21 mouse cellular contexts compared by ENCODE assay signal in the genomic region with DNA sequence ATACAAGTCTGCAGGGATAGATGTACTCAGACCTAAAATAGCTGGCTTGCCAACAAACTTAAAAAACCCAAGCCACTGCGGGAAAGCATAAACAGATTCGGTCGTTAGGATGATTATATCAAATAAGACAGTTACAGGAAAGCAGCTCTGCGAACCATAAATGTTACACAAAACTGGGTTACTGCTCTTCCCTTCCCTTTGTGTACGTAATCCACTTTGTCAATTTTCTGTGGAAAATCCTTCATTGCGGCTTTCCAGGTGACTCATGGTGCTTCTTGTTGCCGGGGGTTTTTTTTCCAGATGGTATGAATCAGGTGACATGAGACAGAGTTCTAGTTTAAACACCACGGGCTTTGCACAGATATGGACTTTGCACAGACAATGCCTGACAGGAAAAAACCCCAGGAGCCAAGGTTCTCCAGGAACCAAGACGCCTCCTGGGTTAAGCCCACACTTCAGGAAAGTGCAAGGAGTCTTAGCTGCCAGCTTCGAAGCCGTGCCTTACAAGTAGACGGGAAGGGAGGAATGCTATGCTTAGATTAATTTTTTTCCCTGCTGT. TPM values are rescaled to one million over a fixed set of nuclear protein-coding genes. Genes with fewer than 3 reads are reported as not detected.
DNase-seq lines count a peak whose midpoint lies in the region; ATAC-seq and TF ChIP-seq lines count a peak whose summit lies in the region.
"Had no signal": no experiment of that assay in that cellular context is flagged by ENCODE, and none has a peak within 500 bp of the region (broad histone marks: within the 10 kb centered on the region; RNA-seq: fewer than 3 reads in every experiment).

No protein-coding gene starts in this region.

- no peak overlapping the region for H3K27ac ChIP-seq in heart, embryonic 15.5 days
- H3K27ac ChIP-seq in heart, embryonic 12.5 days (ENCODE audit: poor library complexity, severe bottlenecking) = no peak overlapping the region
- no peak overlapping the region for H3K27ac ChIP-seq in cerebellum, adult 2 months (ENCODE audit: insufficient read depth, low read length)
- H3K27ac ChIP-seq: heart, embryonic 13.5 days; hindbrain, embryonic 10.5 days; liver, embryonic 14.5 days; midbrain, embryonic 10.5 days; neural tube, embryonic 15.5 days had no signal

- H3K27me3 ChIP-seq in heart, embryonic 15.5 days = no peaks in the 10 kb centered on the region
- no peaks in the 10 kb centered on the region for H3K27me3 ChIP-seq in heart, embryonic 12.5 days (replicated peaks)
- H3K27me3 ChIP-seq in cerebellum, adult 2 months (ENCODE audit: control insufficient read depth, insufficient read depth, low read length) = no peaks in the 10 kb centered on the region
- H3K27me3 ChIP-seq: heart, embryonic 13.5 days; neural tube, embryonic 15.5 days had no signal

- no peak overlapping the region for H3K9ac ChIP-seq in heart, embryonic 15.5 days
- H3K9ac ChIP-seq in heart, embryonic 12.5 days = no peak overlapping the region
- H3K9ac ChIP-seq: heart, embryonic 13.5 days; liver, embryonic 14.5 days; neural tube, embryonic 15.5 days had no signal

- no peaks in the 10 kb centered on the region for H3K9me3 ChIP-seq in heart, embryonic 15.5 days (replicated peaks)
- H3K9me3 ChIP-seq in heart, embryonic 12.5 days (replicated peaks) = no peaks in the 10 kb centered on the region
- H3K9me3 ChIP-seq: heart, embryonic 13.5 days; neural tube, embryonic 15.5 days had no signal

- 0 out of 2 replicates have a peak, but pooled peaks have one; percentile 12 for ATAC-seq in heart, embryonic 15.5 days (replicated peaks; ENCODE audit: insufficient number of reproducible peaks, insufficient read depth, low FRiP score, low read depth)
- no peak for ATAC-seq in heart, embryonic 12.5 days (ENCODE audit: insufficient number of reproducible peaks, low FRiP score)
- ATAC-seq: inflammation-experienced regulatory T-cells, adult 6 months had no signal

- peak; percentile 73 for DNase-seq in 3T3-L1 (ENCODE audit: low read depth, low spot score)
- peak; percentile 70 for DNase-seq in fibroblast of lung, adult 2 months (ENCODE audit: low read depth)
- DNase-seq in kidney, postnatal 36 days = peak; percentile 41 to 59
- DNase-seq in cerebellum, adult 2 months = no peak
- no peak for DNase-seq in layer of hippocampus, adult 9-10 months (ENCODE audit: low spot score)
- DNase-seq in lung, adult 2 months = no peak
- DNase-seq: adrenal gland, adult 2 months; embryo, embryonic 11 days; gastrocnemius, postnatal 14 days; layer of hippocampus, postnatal 36 days; lung, postnatal 36 days; right cerebral cortex, adult 18-20 months; spleen, adult 18-20 months had no signal

- H3K4me3 ChIP-seq in heart, embryonic 15.5 days = no peak overlapping the region
- H3K4me3 ChIP-seq in heart, embryonic 12.5 days = no peak overlapping the region
- no peak overlapping the region for H3K4me3 ChIP-seq in cerebellum, adult 2 months (replicated peaks; ENCODE audit: insufficient read depth, low read depth, low read length)
- no peak overlapping the region for H3K4me3 ChIP-seq in lung, adult 2 months (replicated peaks; ENCODE audit: extremely low read depth, low read depth, low read length)
- H3K4me3 ChIP-seq: heart, embryonic 13.5 days; hindbrain, embryonic 10.5 days; midbrain, embryonic 10.5 days; neural tube, embryonic 15.5 days had no signal

- H3K4me2 ChIP-seq in heart, embryonic 15.5 days = no peak overlapping the region
- H3K4me2 ChIP-seq in heart, embryonic 12.5 days = no peak overlapping the region
- H3K4me2 ChIP-seq: heart, embryonic 13.5 days; neural tube, embryonic 15.5 days had no signal

- H3K36me3 ChIP-seq in heart, embryonic 15.5 days = no peaks in the 10 kb centered on the region
- no peaks in the 10 kb centered on the region for H3K36me3 ChIP-seq in heart, embryonic 12.5 days
- H3K36me3 ChIP-seq: heart, embryonic 13.5 days had no signal

- H3K4me1 ChIP-seq in heart, embryonic 15.5 days (replicated peaks) = no peaks in the 10 kb centered on the region
- H3K4me1 ChIP-seq in heart, embryonic 12.5 days (replicated peaks) = no peaks in the 10 kb centered on the region
- peaks cover 30% of the 10 kb centered on the region for H3K4me1 ChIP-seq in cerebellum, adult 2 months (ENCODE audit: control insufficient read depth, insufficient read depth, low read length)
- H3K4me1 ChIP-seq in lung, adult 2 months (ENCODE audit: control insufficient read depth, insufficient read depth, low read length) = no peaks in the 10 kb centered on the region
- H3K4me1 ChIP-seq: heart, embryonic 13.5 days had no signal

- TF ChIP-seq POLR2A in cerebellum, adult 2 months (IDR thresholded peaks at IDR 0.05; ENCODE audit: borderline replicate concordance, insufficient read depth, low read length) = no peak
- TF ChIP-seq POLR2A in lung, adult 2 months (IDR thresholded peaks at IDR 0.05; ENCODE audit: borderline replicate concordance, extremely low read depth, low read depth, low read length) = no peak

- no peak for TF ChIP-seq CTCF in cerebellum, adult 2 months (IDR thresholded peaks at IDR 0.05; ENCODE audit: borderline replicate concordance, insufficient read depth, low read depth, low read length)
- no peak for TF ChIP-seq CTCF in lung, adult 2 months (IDR thresholded peaks at IDR 0.05; ENCODE audit: insufficient read depth, low read length)

- WGBS in heart, embryonic 15.5 days = 72% methylated on average over 12 of the region's 12 CpGs
- WGBS in heart, embryonic 12.5 days = 69% methylated on average over 12 of the region's 12 CpGs
- WGBS in cerebellum, adult 2 months = 66% methylated on average over 12 of the region's 12 CpGs
- WGBS in lung, adult 2 months = 46% methylated on average over 12 of the region's 12 CpGs

RNA-seq across cellular contexts. Expression of a gene that starts 7.7 kb away (rescaled TPM):
- polyA plus RNA-seq in heart, embryonic 15.5 days (2015; fragmentation: Nextera tagmentation; extraction: Ambion mirVana) = 1.1 and 2.0 TPM in 2 replicates
- 0.36 and 1.1 TPM in 2 replicates for polyA plus RNA-seq in heart, embryonic 12.5 days (2016; fragmentation: Nextera tagmentation; extraction: Ambion mirVana)
- 331 and 341 TPM in 2 replicates for polyA plus RNA-seq in cerebellum, adult 2 months (2012; rRNA removed)
- polyA plus RNA-seq in lung, adult 2 months (2012; rRNA removed) = 0.49 and 0.57 TPM in 2 replicates

RNA-seq across cellular contexts. Expression of a gene that starts 27.2 kb away (rescaled TPM):
- 22.3 and 24.8 TPM in 2 replicates for polyA plus RNA-seq in heart, embryonic 15.5 days (2015; fragmentation: Nextera tagmentation; extraction: Ambion mirVana)
- 38.1 and 38.5 TPM in 2 replicates for polyA plus RNA-seq in heart, embryonic 12.5 days (2016; fragmentation: Nextera tagmentation; extraction: Ambion mirVana)
- polyA plus RNA-seq in cerebellum, adult 2 months (2012; rRNA removed) = 1.8 and 1.9 TPM in 2 replicates
- polyA plus RNA-seq in lung, adult 2 months (2012; rRNA removed) = 0.60 and 1.2 TPM in 2 replicates

Comparison
In these comparisons a context has a peak if more than half of its experiments do, and no peak if none do; other contexts are left out.
1. DNase-seq: peak in 3T3-L1 (single experiment), fibroblast of lung, adult 2 months (single experiment) and kidney, postnatal 36 days (2 of 2); none in cerebellum, adult 2 months (0 of 2), layer of hippocampus, adult 9-10 months (single experiment) and lung, adult 2 months (single experiment).
2. RNA of a gene that starts 7.7 kb away (polyA plus RNA-seq): 331 to 341 TPM in cerebellum, adult 2 months; 1.1 to 2.0 TPM in heart, embryonic 15.5 days, 0.36 to 1.1 TPM in heart, embryonic 12.5 days and 0.49 to 0.57 TPM in lung, adult 2 months; every median in the first group is over 100 times any median in the second.